Mouse (Mus musculus) stomach, embryonic 15.5 days (tissue): ENCODE results near the gene 1110008P14Rik. TPM values are rescaled to one million over a fixed set of nuclear protein-coding genes. Genes with fewer than 3 reads are reported as not detected.

ENCODE experiments used
- ATAC-seq: fragments of 200-750 bp; cut with Nextera tagmentation; 2 replicates; pipeline ENCODE4 v1.8.0; 2017; ENCODE audit warnings: low read depth, moderate number of reproducible peaks, moderate TSS enrichment; ENCODE audit not compliant: insufficient read depth, low FRiP score
- H3K27ac ChIP-seq: fragments of 300-500 bp; sonication (generic); 2 replicates; pipeline ENCODE4 v1.5.1; 2015; ENCODE audit warnings: mild to moderate bottlenecking, inconsistent platforms
- H3K27me3 ChIP-seq: fragments of 300-500 bp; sonication (generic); replicated peaks from 2 replicates; pipeline ENCODE4 v1.6.1; 2015; ENCODE audit warnings: inconsistent platforms
- H3K36me3 ChIP-seq: fragments of 300-500 bp; sonication (generic); 2 replicates; pipeline ENCODE4 v1.6.1; 2015; ENCODE audit warnings: inconsistent platforms
- H3K4me1 ChIP-seq: fragments of 300-500 bp; sonication (generic); 2 replicates; pipeline ENCODE4 v1.6.1; 2015; ENCODE audit warnings: inconsistent platforms
- H3K4me2 ChIP-seq: fragments of 300-500 bp; sonication (generic); 2 replicates; pipeline ENCODE4 v1.6.1; 2015; ENCODE audit warnings: mild to moderate bottlenecking, inconsistent platforms
- H3K4me3 ChIP-seq: fragments of 300-500 bp; sonication (generic); replicated peaks from 2 replicates; pipeline ENCODE4 v1.5.1; 2015; ENCODE audit warnings: inconsistent platforms
- H3K9ac ChIP-seq: fragments of 300-500 bp; sonication (generic); 2 replicates; pipeline ENCODE4 v1.6.1; 2015; ENCODE audit warnings: inconsistent platforms
- H3K9me3 ChIP-seq: fragments of 300-500 bp; sonication (generic); 2 replicates; pipeline ENCODE4 v1.6.1; 2016; ENCODE audit warnings: inconsistent platforms
- WGBS: fragments of 180-500 bp; shearing (Covaris S2); methylation state at CpG from one replicate; pipeline ENCODE4 v1.1.7; 2015; 5-methylcytosine and 5-hydroxymethylcytosine counted together
- polyA plus RNA-seq: library from polyadenylated mRNA; unstranded; fragments of >200 nt; fragmentation: Nextera tagmentation; extraction: Ambion mirVana; gene quantifications from 2 replicates; pipeline ENCODE4 v1.2.1, GENCODE M21; 2015

Gene 1110008P14Rik
- polyA plus RNA-seq, 1 experiment from 2014 or later: 42.9 TPM

GRCm38 (mm10) chr2:32404663-32405062 lies 22.9 kb upstream of the 1110008P14Rik start:
- H3K9ac ChIP-seq: no peak overlapping the region
- no peaks in the 10 kb centered on the region for H3K27me3 ChIP-seq
- no peak overlapping the region for H3K4me3 ChIP-seq
- WGBS: 18% methylated on average over 2 of the region's 2 CpGs
- H3K4me1 ChIP-seq: peaks cover 3% of the 10 kb centered on the region; the same call in 1 of the 2 replicates
- no peak for ATAC-seq
- no peaks in the 10 kb centered on the region for H3K9me3 ChIP-seq
- no peak overlapping the region for H3K27ac ChIP-seq
- peaks cover 6% of the 10 kb centered on the region; the same call in 1 of the 2 replicates for H3K36me3 ChIP-seq
- no peak overlapping the region for H3K4me2 ChIP-seq

GRCm38 (mm10) chr2:32396695-32397094 lies 15.0 kb upstream of the 1110008P14Rik start:
- under 1% methylated on average over 15 of the region's 15 CpGs for WGBS
- Histone ChIP-seq H3K4me3 (peak overlapping the region; percentile 85), H3K9me3 (no peaks in the 10 kb centered on the region), H3K9ac (peak overlapping the region; percentile 88), H3K4me1 (peaks cover 11% of the 10 kb centered on the region), H3K4me2 (peak overlapping the region; percentile 85), H3K27me3 (no peaks in the 10 kb centered on the region), H3K36me3 (peaks cover 10% of the 10 kb centered on the region), H3K27ac (peak overlapping the region; percentile 94)
- ATAC-seq: no peak

GRCm38 (mm10) chr2:32395946-32396621 lies 14.3 kb upstream of the 1110008P14Rik start:
- peak; percentile 93 for ATAC-seq
- Histone ChIP-seq H3K9ac (peak overlapping the region; percentile 88), H3K36me3 (peaks cover 9% of the 10 kb centered on the region), H3K9me3 (no peaks in the 10 kb centered on the region), H3K27me3 (no peaks in the 10 kb centered on the region), H3K27ac (peak overlapping the region; percentile 94), H3K4me1 (peaks cover 11% of the 10 kb centered on the region), H3K4me3 (peak overlapping the region; percentile 85), H3K4me2 (peak overlapping the region; percentile 85)
- under 1% methylated on average over 59 of the region's 59 CpGs for WGBS

- Histone ChIP-seq H3K9ac (peak within 1 kb of the TSS; percentile 88), H3K9me3 (no peaks in the 10 kb centered on the region), H3K27me3 (no peaks in the 10 kb centered on the region), H3K27ac (peak within 1 kb of the TSS; percentile 94), H3K36me3 (peaks cover 4% of the 10 kb centered on the region), H3K4me3 (peak within 1 kb of the TSS; percentile 85), H3K4me1 (peaks cover 11% of the 10 kb centered on the region), H3K4me2 (peak within 1 kb of the TSS; percentile 85)
- ATAC-seq: peak; percentile 87
- WGBS: under 1% methylated on average over 31 of the region's 31 CpGs
Observed at GRCm38 (mm10) chr2:32395484-32395945, 13.8 kb upstream of the 1110008P14Rik start, which contains the start of gene Ptges2. TSS of gene Ptges2 (plus strand) at chr2:32395896.

GRCm38 (mm10) chr2:32394973-32395372 lies 13.2 kb upstream of the 1110008P14Rik start:
- Histone ChIP-seq H3K4me3 (peak overlapping the region; percentile 85), H3K4me1 (peaks cover 11% of the 10 kb centered on the region), H3K27ac (peak overlapping the region; percentile 94), H3K27me3 (no peaks in the 10 kb centered on the region), H3K9ac (peak overlapping the region; percentile 33), H3K4me2 (peak overlapping the region; percentile 85), H3K36me3 (peaks cover 3% of the 10 kb centered on the region; the same call in 1 of the 2 replicates), H3K9me3 (no peaks in the 10 kb centered on the region)
- WGBS: 4% methylated on average over 8 of the region's 8 CpGs
- ATAC-seq: no peak

GRCm38 (mm10) chr2:32392063-32392462 lies 10.3 kb upstream of the 1110008P14Rik start:
- Histone ChIP-seq H3K4me3 (no peak overlapping the region), H3K9me3 (no peaks in the 10 kb centered on the region), H3K4me1 (peaks cover 6% of the 10 kb centered on the region; the same call in 1 of the 2 replicates), H3K4me2 (no peak overlapping the region), H3K27me3 (no peaks in the 10 kb centered on the region), H3K27ac (no peak overlapping the region), H3K36me3 (no peaks in the 10 kb centered on the region), H3K9ac (no peak overlapping the region)
- ATAC-seq: no peak
- WGBS: 83% methylated on average over 5 of the region's 5 CpGs

GRCm38 (mm10) chr2:32390871-32391270 lies 9.1 kb upstream of the 1110008P14Rik start:
- Histone ChIP-seq H3K36me3 (no peaks in the 10 kb centered on the region), H3K9ac (no peak overlapping the region), H3K9me3 (no peaks in the 10 kb centered on the region), H3K4me3 (no peak overlapping the region), H3K27ac (no peak overlapping the region), H3K27me3 (no peaks in the 10 kb centered on the region), H3K4me1 (peaks cover 3% of the 10 kb centered on the region; the same call in 1 of the 2 replicates), H3K4me2 (no peak overlapping the region)
- no peak for ATAC-seq
- 69% methylated on average over 8 of the region's 8 CpGs for WGBS

GRCm38 (mm10) chr2:32389157-32389556 lies 7.4 kb upstream of the 1110008P14Rik start:
- no peaks in the 10 kb centered on the region for H3K4me1 ChIP-seq
- H3K36me3 ChIP-seq: no peaks in the 10 kb centered on the region
- no peaks in the 10 kb centered on the region for H3K27me3 ChIP-seq
- H3K9ac ChIP-seq: no peak overlapping the region
- no peak overlapping the region for H3K4me2 ChIP-seq
- 60% methylated on average over 2 of the region's 2 CpGs for WGBS
- H3K9me3 ChIP-seq: no peaks in the 10 kb centered on the region
- no peak for ATAC-seq
- no peak overlapping the region for H3K27ac ChIP-seq
- no peak overlapping the region for H3K4me3 ChIP-seq

GRCm38 (mm10) chr2:32387706-32388490 lies 6.2 kb upstream of the 1110008P14Rik start, which contains the start of gene Lcn2:
TSS of gene Lcn2 (minus strand) at chr2:32388252.
- Histone ChIP-seq H3K27me3 (no peaks in the 10 kb centered on the region), H3K4me2 (no peak within 1 kb of the TSS), H3K27ac (no peak within 1 kb of the TSS), H3K9ac (no peak within 1 kb of the TSS), H3K4me1 (no peaks in the 10 kb centered on the region), H3K9me3 (no peaks in the 10 kb centered on the region), H3K4me3 (no peak within 1 kb of the TSS), H3K36me3 (no peaks in the 10 kb centered on the region)
- no peak for ATAC-seq
- WGBS: 62% methylated on average over 5 of the region's 5 CpGs

- H3K4me2 ChIP-seq: no peak overlapping the region
- H3K36me3 ChIP-seq: peaks cover 21% of the 10 kb centered on the region
- no peak overlapping the region for H3K27ac ChIP-seq
- no peaks in the 10 kb centered on the region for H3K27me3 ChIP-seq
- H3K9ac ChIP-seq: no peak overlapping the region
- WGBS: 81% methylated on average over 2 of the region's 2 CpGs
- H3K4me3 ChIP-seq: no peak overlapping the region
- no peaks in the 10 kb centered on the region for H3K9me3 ChIP-seq
- ATAC-seq: no peak
- peaks cover 9% of the 10 kb centered on the region; the same call in 1 of the 2 replicates for H3K4me1 ChIP-seq
Observed at GRCm38 (mm10) chr2:32382689-32383088, 951 bp upstream of the 1110008P14Rik start.

GRCm38 (mm10) chr2:32381141-32381774 lies 480 bp downstream of the 1110008P14Rik start:
- Histone ChIP-seq H3K27ac (0 out of 2 replicates have a peak overlapping the region, but pooled peaks have one; percentile 26), H3K4me3 (peak overlapping the region; percentile 74), H3K4me1 (peaks cover 9% of the 10 kb centered on the region; the same call in 1 of the 2 replicates), H3K9me3 (no peaks in the 10 kb centered on the region), H3K27me3 (no peaks in the 10 kb centered on the region), H3K9ac (peak overlapping the region; percentile 56), H3K36me3 (peaks cover 35% of the 10 kb centered on the region), H3K4me2 (peak overlapping the region; percentile 99)
- peak; percentile 27; the same call in 1 of the 2 replicates for ATAC-seq
- WGBS: 1% methylated on average over 27 of the region's 27 CpGs
